Mouse (Mus musculus) intestine, embryonic 14.5 days (tissue): ENCODE results near the gene Paqr9. TPM values are rescaled to one million over a fixed set of nuclear protein-coding genes. Genes with fewer than 3 reads are reported as not detected.

Source experiments
- ATAC-seq: fragments of 200-750 bp; cut with Nextera tagmentation; replicated peaks from 2 replicates; pipeline ENCODE4 v1.8.0; 2017; ENCODE audit warnings: low read depth, moderate number of reproducible peaks, moderate TSS enrichment, moderate library complexity; ENCODE audit not compliant: low FRiP score, low TSS enrichment
- DNase-seq: peaks from one replicate; pipeline ENCODE4 v3.0.0-alpha.2; 2018; ENCODE audit warnings: low spot score
- H3K27ac ChIP-seq: fragments of 300-500 bp; sonication (generic); 2 replicates; pipeline ENCODE4 v1.5.1; 2014; ENCODE audit warnings: low read depth, mild to moderate bottlenecking, control low read depth
- H3K27me3 ChIP-seq: fragments of 300-500 bp; sonication (generic); replicated peaks from 2 replicates; pipeline ENCODE4 v1.6.1; 2014; ENCODE audit warnings: low read length, control low read depth; ENCODE audit not compliant: control insufficient read depth, insufficient read depth
- H3K36me3 ChIP-seq: fragments of 300-500 bp; sonication (generic); 2 replicates; pipeline ENCODE4 v1.6.1; 2014; ENCODE audit warnings: low read length, control low read depth; ENCODE audit not compliant: control insufficient read depth, insufficient read depth
- H3K4me1 ChIP-seq: fragments of 300-500 bp; sonication (generic); replicated peaks from 2 replicates; pipeline ENCODE4 v1.6.1; 2014; ENCODE audit warnings: low read length, control low read depth, mixed read lengths; ENCODE audit not compliant: control insufficient read depth, insufficient read depth
- H3K4me2 ChIP-seq: fragments of 300-500 bp; sonication (generic); 2 replicates; pipeline ENCODE4 v1.6.1; 2014; ENCODE audit warnings: low read length
- H3K4me3 ChIP-seq: fragments of 300-500 bp; sonication (generic); 2 replicates; pipeline ENCODE4 v1.5.1; 2014; ENCODE audit warnings: low read depth, low read length, control low read depth, mixed read lengths
- H3K9ac ChIP-seq: fragments of 300-500 bp; sonication (generic); 2 replicates; pipeline ENCODE4 v1.6.1; 2014; ENCODE audit warnings: mild to moderate bottlenecking, low read length
- H3K9me3 ChIP-seq: fragments of 300-500 bp; sonication (generic); 2 replicates; pipeline ENCODE4 v1.6.1; 2016; ENCODE audit warnings: low read length, control low read depth; ENCODE audit not compliant: control insufficient read depth
- WGBS: fragments of 180-500 bp; shearing (Covaris S2); extraction: QIAGEN DNeasy Blood & Tissue Kit; methylation state at CpG from one replicate; pipeline ENCODE4 v1.1.7; 2014; 5-methylcytosine and 5-hydroxymethylcytosine counted together
- polyA plus RNA-seq: library from polyadenylated mRNA; unstranded; fragments of >200 nt; fragmentation: Nextera tagmentation; extraction: Ambion mirVana; gene quantifications from 2 replicates; pipeline ENCODE4 v1.2.1, GENCODE M21; 2014

Gene Paqr9
- polyA plus RNA-seq, 1 experiment from 2014 or later = 0.11 TPM

GRCm38 (mm10) chr9:95540487-95540886, 19.0 kb upstream of the Paqr9 start:
- DNase-seq (no peak), ATAC-seq (no peak)
- WGBS = 53% methylated on average over 4 of the region's 4 CpGs
- Histone ChIP-seq H3K27ac (no peak overlapping the region), H3K9me3 (no peaks in the 10 kb centered on the region), H3K27me3 (no peaks in the 10 kb centered on the region), H3K9ac (no peak overlapping the region), H3K4me1 (no peaks in the 10 kb centered on the region), H3K36me3 (no peaks in the 10 kb centered on the region), H3K4me2 (no peak overlapping the region), H3K4me3 (no peak overlapping the region)

GRCm38 (mm10) chr9:95541208-95541607, 18.2 kb upstream of the Paqr9 start:
- Histone ChIP-seq H3K4me2 (no peak overlapping the region), H3K27ac (no peak overlapping the region), H3K4me1 (no peaks in the 10 kb centered on the region), H3K27me3 (no peaks in the 10 kb centered on the region), H3K4me3 (no peak overlapping the region), H3K36me3 (no peaks in the 10 kb centered on the region), H3K9me3 (no peaks in the 10 kb centered on the region), H3K9ac (no peak overlapping the region)
- no peak for ATAC-seq
- no peak for DNase-seq

GRCm38 (mm10) chr9:95541650-95542432, 17.6 kb upstream of the Paqr9 start:
- H3K27me3 ChIP-seq = no peaks in the 10 kb centered on the region
- H3K9ac ChIP-seq = no peak overlapping the region
- ATAC-seq (no peak), DNase-seq (no peak)
- no peak overlapping the region for H3K4me3 ChIP-seq
- H3K4me2 ChIP-seq = no peak overlapping the region
- 72% methylated on average over 15 of the region's 15 CpGs for WGBS
- H3K36me3 ChIP-seq = no peaks in the 10 kb centered on the region
- no peak overlapping the region for H3K27ac ChIP-seq
- H3K4me1 ChIP-seq = no peaks in the 10 kb centered on the region
- H3K9me3 ChIP-seq = no peaks in the 10 kb centered on the region

- ATAC-seq (no peak), DNase-seq (no peak)
- H3K4me2 ChIP-seq = no peak overlapping the region
- 73% methylated on average over 6 of the region's 6 CpGs for WGBS
- no peaks in the 10 kb centered on the region for H3K9me3 ChIP-seq
- no peaks in the 10 kb centered on the region for H3K36me3 ChIP-seq
- no peak overlapping the region for H3K27ac ChIP-seq
- H3K27me3 ChIP-seq = no peaks in the 10 kb centered on the region
- no peaks in the 10 kb centered on the region for H3K4me1 ChIP-seq
- H3K4me3 ChIP-seq = no peak overlapping the region
- no peak overlapping the region for H3K9ac ChIP-seq
Measured at GRCm38 (mm10) chr9:95542475-95542874, 17.0 kb upstream of the Paqr9 start.

GRCm38 (mm10) chr9:95544598-95544997, 14.9 kb upstream of the Paqr9 start:
- Histone ChIP-seq H3K36me3 (no peaks in the 10 kb centered on the region), H3K4me2 (no peak overlapping the region), H3K4me1 (no peaks in the 10 kb centered on the region), H3K9me3 (no peaks in the 10 kb centered on the region), H3K27ac (no peak overlapping the region), H3K9ac (no peak overlapping the region), H3K4me3 (no peak overlapping the region), H3K27me3 (no peaks in the 10 kb centered on the region)
- WGBS = 95% methylated on average over 4 of the region's 4 CpGs
- DNase-seq (no peak), ATAC-seq (no peak)

GRCm38 (mm10) chr9:95546679-95547078, 12.8 kb upstream of the Paqr9 start:
- Histone ChIP-seq H3K9me3 (no peaks in the 10 kb centered on the region), H3K36me3 (no peaks in the 10 kb centered on the region), H3K4me2 (no peak overlapping the region), H3K27me3 (no peaks in the 10 kb centered on the region), H3K9ac (no peak overlapping the region), H3K27ac (no peak overlapping the region), H3K4me1 (no peaks in the 10 kb centered on the region), H3K4me3 (no peak overlapping the region)
- WGBS = 57% methylated on average over 7 of the region's 7 CpGs
- DNase-seq = no peak
- ATAC-seq = no peak

- H3K4me2 ChIP-seq = no peak overlapping the region
- no peak overlapping the region for H3K27ac ChIP-seq
- no peaks in the 10 kb centered on the region for H3K9me3 ChIP-seq
- no peaks in the 10 kb centered on the region for H3K36me3 ChIP-seq
- 78% methylated on average over 15 of the region's 15 CpGs for WGBS
- DNase-seq (no peak), ATAC-seq (no peak)
- no peak overlapping the region for H3K4me3 ChIP-seq
- no peak overlapping the region for H3K9ac ChIP-seq
- no peaks in the 10 kb centered on the region for H3K27me3 ChIP-seq
- no peaks in the 10 kb centered on the region for H3K4me1 ChIP-seq
Measured at GRCm38 (mm10) chr9:95549626-95550411, 9.6 kb upstream of the Paqr9 start.

GRCm38 (mm10) chr9:95550856-95551774, 8.3 kb upstream of the Paqr9 start:
- H3K4me3 ChIP-seq = no peak overlapping the region
- no peaks in the 10 kb centered on the region for H3K9me3 ChIP-seq
- no peaks in the 10 kb centered on the region for H3K27me3 ChIP-seq
- 65% methylated on average over 9 of the region's 9 CpGs for WGBS
- ATAC-seq = no peak
- no peak overlapping the region for H3K4me2 ChIP-seq
- no peak overlapping the region for H3K9ac ChIP-seq
- no peaks in the 10 kb centered on the region for H3K36me3 ChIP-seq
- no peak overlapping the region for H3K27ac ChIP-seq
- DNase-seq = no peak
- no peaks in the 10 kb centered on the region for H3K4me1 ChIP-seq
